Mouse (Mus musculus): ENCODE data around the gene Hist1h2bl. TPM values are rescaled to one million over a fixed set of nuclear protein-coding genes. Genes with fewer than 3 reads are reported as not detected.

Gene Hist1h2bl
- polyA plus RNA-seq (2017; shearing (Covaris generic)) = not detected

DNA sequence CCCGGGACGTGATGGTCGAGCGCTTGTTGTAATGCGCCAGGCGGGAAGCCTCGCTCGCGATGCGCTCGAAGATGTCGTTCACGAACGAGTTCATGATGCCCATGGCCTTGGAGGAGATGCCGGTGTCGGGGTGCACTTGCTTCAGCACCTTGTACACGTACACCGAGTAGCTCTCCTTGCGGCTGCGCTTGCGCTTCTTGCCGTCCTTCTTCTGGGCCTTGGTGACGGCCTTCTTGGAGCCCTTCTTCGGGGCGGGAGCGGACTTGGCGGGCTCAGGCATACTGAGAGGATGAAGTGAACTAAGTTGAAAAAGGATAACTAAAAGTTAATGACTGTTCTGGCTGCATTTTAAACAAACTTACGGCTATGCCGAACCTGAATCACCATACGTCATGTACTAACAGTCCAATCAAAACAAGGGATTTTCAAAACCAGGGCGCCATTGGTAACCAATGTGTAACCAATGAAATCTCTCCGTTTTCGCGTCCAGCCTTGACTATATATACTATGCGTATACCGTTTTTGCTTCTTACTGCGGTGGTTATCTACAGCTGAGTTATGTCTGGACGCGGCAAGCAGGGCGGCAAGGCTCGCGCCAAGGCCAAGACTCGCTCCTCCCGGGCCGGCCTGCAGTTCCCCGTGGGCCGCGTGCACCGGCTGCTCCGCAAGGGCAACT, at the start of gene Hist1h2bl, which contains the start of gene Hist1h2ai:
Hist1h2bl (minus strand) TSS at position 280 of the 676 bp plus-strand sequence.
Hist1h2ai (plus strand) TSS at position 559 of the 676 bp plus-strand sequence.

GRCm38 (mm10) chr13:21753524-21754285, 37.8 kb upstream of the Hist1h2bl start, which contains the start of the genes Hist1h2ak and Hist1h2bn:
Gene Hist1h2ak, minus strand, starts transcription at chr13:21753827.
Gene Hist1h2bn, plus strand, starts transcription at chr13:21754123.

GRCm38 (mm10) chr13:21750159-21751017, 34.4 kb upstream of the Hist1h2bl start, which contains the start of gene Hist1h4k:
Gene Hist1h4k, minus strand, starts transcription at chr13:21750505.

DNA sequence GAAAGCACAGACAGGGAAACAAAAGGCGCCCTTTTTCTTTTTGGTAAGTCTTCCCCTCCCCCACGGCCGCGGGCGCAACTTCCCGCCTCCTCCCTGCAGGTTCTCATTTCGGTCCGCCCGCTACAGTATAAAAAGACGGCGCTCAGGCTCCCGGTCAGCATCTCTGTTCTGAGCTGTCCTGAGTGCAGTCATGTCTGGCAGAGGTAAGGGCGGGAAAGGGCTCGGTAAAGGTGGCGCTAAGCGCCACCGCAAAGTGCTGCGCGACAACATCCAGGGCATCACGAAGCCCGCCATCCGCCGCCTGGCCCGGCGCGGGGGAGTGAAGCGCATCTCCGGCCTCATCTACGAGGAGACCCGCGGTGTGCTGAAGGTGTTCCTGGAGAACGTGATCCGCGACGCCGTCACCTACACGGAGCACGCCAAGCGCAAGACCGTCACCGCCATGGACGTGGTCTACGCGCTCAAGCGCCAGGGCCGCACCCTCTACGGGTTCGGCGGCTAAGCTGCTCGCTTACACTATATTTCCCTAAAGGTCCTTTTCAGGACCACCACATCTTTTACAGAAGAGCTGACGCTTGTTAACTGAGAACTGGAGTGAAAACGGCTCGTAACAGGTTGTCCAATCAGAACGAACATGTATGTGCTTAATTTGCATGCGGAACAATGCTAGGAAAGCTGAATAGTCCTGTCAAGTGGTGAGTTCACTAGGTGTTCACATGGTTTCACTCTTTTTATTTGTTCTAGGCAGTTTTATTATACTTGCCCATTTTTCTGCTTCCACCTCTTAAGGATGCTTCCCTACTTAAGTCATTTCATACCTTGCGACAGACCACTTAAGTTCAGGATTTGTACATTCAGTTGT, 19.2 kb upstream of the Hist1h2bl start, which contains the start of gene Hist1h4j:
Hist1h4j (plus strand) TSS at position 159 of the 862 bp plus-strand sequence.

GRCm38 (mm10) chr13:21721757-21722372, 5.9 kb upstream of the Hist1h2bl start, which contains the start of gene Hist1h2bm:
Gene Hist1h2bm, plus strand, starts transcription at chr13:21722044.

DNA sequence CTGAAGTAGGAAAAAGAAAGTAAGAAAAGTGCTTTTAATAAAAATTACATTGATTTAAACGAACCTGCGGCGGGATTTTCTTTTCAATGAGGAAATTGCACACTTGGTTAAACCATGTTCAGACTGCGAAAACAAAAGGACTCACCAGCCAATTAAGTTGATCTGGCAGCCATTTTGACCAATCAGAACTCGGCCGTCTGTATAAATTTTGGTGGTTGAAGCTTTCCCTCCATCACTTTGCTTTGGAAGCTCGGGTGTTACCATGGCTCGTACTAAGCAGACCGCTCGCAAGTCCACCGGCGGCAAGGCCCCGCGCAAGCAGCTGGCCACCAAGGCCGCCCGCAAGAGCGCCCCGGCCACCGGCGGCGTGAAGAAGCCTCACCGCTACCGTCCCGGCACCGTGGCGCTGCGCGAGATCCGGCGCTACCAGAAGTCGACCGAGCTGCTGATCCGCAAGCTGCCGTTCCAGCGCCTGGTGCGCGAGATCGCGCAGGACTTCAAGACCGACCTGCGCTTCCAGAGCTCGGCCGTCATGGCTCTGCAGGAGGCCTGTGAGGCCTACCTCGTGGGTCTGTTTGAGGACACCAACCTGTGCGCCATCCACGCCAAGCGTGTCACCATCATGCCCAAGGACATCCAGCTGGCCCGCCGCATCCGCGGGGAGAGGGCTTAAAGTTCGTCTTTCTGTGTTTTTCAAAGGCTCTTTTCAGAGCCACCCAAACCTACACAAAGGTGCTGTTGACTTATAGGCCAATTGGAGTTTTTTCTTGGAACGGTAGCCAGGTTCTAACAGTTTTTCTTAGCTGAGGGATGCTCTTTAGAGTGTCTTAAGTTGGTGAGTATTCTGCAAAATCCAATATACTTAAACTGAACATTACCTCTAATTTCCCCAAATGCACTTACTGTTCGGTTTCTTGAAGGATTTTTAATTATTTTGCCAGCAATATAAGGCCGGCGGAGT, 1.7 kb upstream of the Hist1h2bl start, which contains the start of gene Hist1h3h:
Hist1h3h (plus strand) TSS at position 263 of the 961 bp plus-strand sequence.

DNA sequence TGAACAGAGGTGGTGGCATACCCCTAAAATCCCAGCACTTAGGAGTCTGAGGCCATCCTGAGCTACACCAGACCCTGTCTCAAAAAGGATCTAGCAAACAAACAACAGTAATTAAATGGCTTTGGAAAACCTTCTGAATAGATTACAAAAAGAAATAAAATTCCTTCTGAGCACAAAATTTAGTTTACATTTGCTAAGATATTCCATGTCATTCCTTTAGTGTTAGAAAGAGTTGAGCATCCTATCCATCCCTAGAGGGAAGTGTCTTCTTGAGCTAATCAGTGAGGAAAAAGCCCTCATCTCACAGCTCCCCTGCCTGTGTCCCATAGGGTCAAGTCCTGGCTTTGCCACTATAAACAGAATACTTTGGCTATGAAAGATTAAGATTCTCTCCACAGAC, 18.1 kb downstream of the Hist1h2bl start, which contains the start of gene Olfr1359:
Olfr1359 (plus strand) TSS at position 301 of the 400 bp plus-strand sequence.

GRCm38 (mm10) chr13:21677305-21677704, 38.6 kb downstream of the Hist1h2bl start, which contains the start of gene Olfr1360:
Gene Olfr1360, minus strand, starts transcription at chr13:21677405.

Other genes with a start within 250 kb of the Hist1h2bl start
- not detected for gene Nkapl, start 247.6 kb downstream of the Hist1h2bl start, polyA plus RNA-seq (2017; shearing (Covaris generic))
- not detected for gene Zkscan4, start 237.2 kb downstream of the Hist1h2bl start, polyA plus RNA-seq (2017; shearing (Covaris generic))
- not detected for gene Gm10065, start 236.7 kb downstream of the Hist1h2bl start, polyA plus RNA-seq (2017; shearing (Covaris generic))
- gene AK157302, start 220.9 kb downstream of the Hist1h2bl start, polyA plus RNA-seq (2017; shearing (Covaris generic)) = 0.20 TPM
- 5.8 TPM for gene Gm11273, start 214.7 kb downstream of the Hist1h2bl start, polyA plus RNA-seq (2017; shearing (Covaris generic))
- 3.2 TPM for gene Zkscan8, start 185.0 kb downstream of the Hist1h2bl start, polyA plus RNA-seq (2017; shearing (Covaris generic))
- gene Olfr1366, start 173.3 kb downstream of the Hist1h2bl start, polyA plus RNA-seq (2017; shearing (Covaris generic)) = not detected
- not detected for gene Olfr1535, start 156.2 kb downstream of the Hist1h2bl start, polyA plus RNA-seq (2017; shearing (Covaris generic))
- not detected for gene Olfr1364, start 134.4 kb downstream of the Hist1h2bl start, polyA plus RNA-seq (2017; shearing (Covaris generic))
- not detected for gene Olfr1362, start 102.1 kb downstream of the Hist1h2bl start, polyA plus RNA-seq (2017; shearing (Covaris generic))
- not detected for gene Olfr11, start 73.6 kb downstream of the Hist1h2bl start, polyA plus RNA-seq (2017; shearing (Covaris generic))
- not detected for gene Olfr1361, start 52.8 kb downstream of the Hist1h2bl start, polyA plus RNA-seq (2017; shearing (Covaris generic))
- not detected for gene Olfr1360, start 38.7 kb downstream of the Hist1h2bl start, polyA plus RNA-seq (2017; shearing (Covaris generic))
- not detected for gene Olfr1359, start 18.0 kb downstream of the Hist1h2bl start, polyA plus RNA-seq (2017; shearing (Covaris generic))
- gene Hist1h2ai, start 279 bp upstream of the Hist1h2bl start, polyA plus RNA-seq (2017; shearing (Covaris generic)) = not detected
- not detected for gene Hist1h3h, start 1.5 kb upstream of the Hist1h2bl start, polyA plus RNA-seq (2017; shearing (Covaris generic))
- gene Hist1h2bm, start 5.9 kb upstream of the Hist1h2bl start, polyA plus RNA-seq (2017; shearing (Covaris generic)) = not detected
- not detected for gene Hist1h4j, start 18.9 kb upstream of the Hist1h2bl start, polyA plus RNA-seq (2017; shearing (Covaris generic))
- not detected for gene Hist1h4k, start 34.4 kb upstream of the Hist1h2bl start, polyA plus RNA-seq (2017; shearing (Covaris generic))
- not detected for gene Hist1h2ak, start 37.7 kb upstream of the Hist1h2bl start, polyA plus RNA-seq (2017; shearing (Covaris generic))
- gene Hist1h2bn, start 38.0 kb upstream of the Hist1h2bl start, polyA plus RNA-seq (2017; shearing (Covaris generic)) = 1.1 TPM
- 0.70 TPM for gene Hist1h1b, start 64.5 kb upstream of the Hist1h2bl start, polyA plus RNA-seq (2017; shearing (Covaris generic))
- 2.5 TPM for gene Hist1h3i, start 67.2 kb upstream of the Hist1h2bl start, polyA plus RNA-seq (2017; shearing (Covaris generic))
- not detected for gene Hist1h2an, start 71.1 kb upstream of the Hist1h2bl start, polyA plus RNA-seq (2017; shearing (Covaris generic))
- not detected for gene Hist1h2bp, start 71.3 kb upstream of the Hist1h2bl start, polyA plus RNA-seq (2017; shearing (Covaris generic))
- gene Hist1h2bq, start 94.1 kb upstream of the Hist1h2bl start, polyA plus RNA-seq (2017; shearing (Covaris generic)) = 4.2 TPM
- gene Hist1h2ao, start 94.3 kb upstream of the Hist1h2bl start, polyA plus RNA-seq (2017; shearing (Covaris generic)) = 3.7 TPM
- 31.4 TPM for gene Hist1h4m, start 95.6 kb upstream of the Hist1h2bl start, polyA plus RNA-seq (2017; shearing (Covaris generic))
- gene Hist1h4n, start 116.1 kb upstream of the Hist1h2bl start, polyA plus RNA-seq (2017; shearing (Covaris generic)) = 21.6 TPM
- gene Hist1h2ap, start 117.4 kb upstream of the Hist1h2bl start, polyA plus RNA-seq (2017; shearing (Covaris generic)) = 37.5 TPM
- gene Hist1h2br, start 117.6 kb upstream of the Hist1h2bl start, polyA plus RNA-seq (2017; shearing (Covaris generic)) = 3.9 TPM
- 0.39 TPM for gene Zfp184, start 229.0 kb upstream of the Hist1h2bl start, polyA plus RNA-seq (2017; shearing (Covaris generic))

Data from effector memory CD4-positive, alpha-beta T cell, adult 5 months (primary cell).